Mouse (Mus musculus) adrenal gland, postnatal 36 days (tissue): ENCODE results near the gene Plcl2. TPM values are rescaled to one million over a fixed set of nuclear protein-coding genes. Genes with fewer than 3 reads are reported as not detected.
"Not testable (repeated sequence)": the region's sequence is repeated elsewhere in the genome, so short reads cannot be mapped to it uniquely, and the experiment has no call there.

Source experiments
- DNase-seq, 2 experiments: peaks; one replicate each; pipeline ENCODE4 v3.0.0; 2021; ENCODE audit warnings: mixed read lengths in 1 of 2
- total RNA-seq, 2 experiments: library from RNA; stranded (reverse); gene quantifications; 2 replicates each; pipeline ENCODE4 v1.2.3; 2021

Plcl2 gene
- total RNA-seq, 2 experiments from 2014 or later = 58.9 to 75.0 TPM

GRCm38 (mm10) chr17:50534889-50535288, 25.7 kb downstream of the Plcl2 start:
- not testable (repeated sequence) for DNase-seq

- DNase-seq = no peak
Observed at GRCm38 (mm10) chr17:50536409-50537194, 27.4 kb downstream of the Plcl2 start.

- peak; percentile 33 to 39 for DNase-seq
Observed at GRCm38 (mm10) chr17:50537786-50538185, 28.6 kb downstream of the Plcl2 start.

GRCm38 (mm10) chr17:50544860-50545259, 35.7 kb downstream of the Plcl2 start:
- DNase-seq = no peak

GRCm38 (mm10) chr17:50545274-50545673, 36.1 kb downstream of the Plcl2 start:
- DNase-seq = no peak

GRCm38 (mm10) chr17:50552130-50552529, 42.9 kb downstream of the Plcl2 start:
- no peak for DNase-seq

- peak; percentile 22 to 31 for DNase-seq
Observed at GRCm38 (mm10) chr17:50557566-50558238, 48.5 kb downstream of the Plcl2 start.

- DNase-seq = no peak
Observed at GRCm38 (mm10) chr17:50558239-50558625, 49.0 kb downstream of the Plcl2 start.

GRCm38 (mm10) chr17:50565376-50566123, 56.3 kb downstream of the Plcl2 start:
- DNase-seq = no peak

- no peak for DNase-seq
Observed at GRCm38 (mm10) chr17:50568846-50569245, 59.6 kb downstream of the Plcl2 start.

GRCm38 (mm10) chr17:50570228-50570627, 61.0 kb downstream of the Plcl2 start:
- DNase-seq = not testable (repeated sequence)

- DNase-seq = no peak
Observed at GRCm38 (mm10) chr17:50570681-50571398, 61.6 kb downstream of the Plcl2 start.

- no peak for DNase-seq
Observed at GRCm38 (mm10) chr17:50574161-50574560, 65.0 kb downstream of the Plcl2 start.

GRCm38 (mm10) chr17:50580416-50580815, 71.2 kb downstream of the Plcl2 start:
- DNase-seq = no peak

- no peak for DNase-seq
Observed at GRCm38 (mm10) chr17:50586834-50587233, 77.6 kb downstream of the Plcl2 start.

- DNase-seq = no peak
Observed at GRCm38 (mm10) chr17:50587941-50588340, 78.7 kb downstream of the Plcl2 start.

GRCm38 (mm10) chr17:50600178-50600577, 91.0 kb downstream of the Plcl2 start:
- no peak for DNase-seq

GRCm38 (mm10) chr17:50600696-50601095, 91.5 kb downstream of the Plcl2 start:
- no peak for DNase-seq

GRCm38 (mm10) chr17:50606890-50607289, 97.7 kb downstream of the Plcl2 start:
- DNase-seq = no peak

- DNase-seq = no peak
Observed at GRCm38 (mm10) chr17:50609908-50610307, 100.7 kb downstream of the Plcl2 start.

GRCm38 (mm10) chr17:50620794-50621537, 111.8 kb downstream of the Plcl2 start:
- no peak for DNase-seq
